In the genomic region with DNA sequence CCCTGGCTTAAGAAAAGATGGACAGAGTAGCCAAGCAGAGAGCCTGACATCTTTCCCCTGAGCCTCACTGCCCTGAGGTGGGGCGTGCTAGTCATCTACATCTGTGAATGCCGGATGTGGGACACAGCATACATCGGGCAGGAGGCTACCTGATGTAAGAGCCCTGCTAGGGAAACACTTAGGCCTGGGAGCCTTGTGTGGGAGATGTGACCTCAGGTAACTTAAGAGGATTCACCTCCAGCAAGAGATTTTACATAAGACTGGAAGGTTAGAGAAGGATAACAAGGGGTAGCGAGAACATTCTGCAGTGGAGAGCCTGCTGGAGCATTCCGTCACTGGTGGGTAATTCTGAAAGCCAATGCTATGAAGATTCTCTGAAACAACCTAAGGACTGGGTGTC, we compare ENCODE assay signal across 14 mouse cellular contexts.
DNase-seq lines count a peak whose midpoint lies in the region; ATAC-seq and TF ChIP-seq lines count a peak whose summit lies in the region.
"Had no signal": no experiment of that assay in that cellular context is flagged by ENCODE, and none has a peak within 500 bp of the region (broad histone marks: within the 10 kb centered on the region; RNA-seq: fewer than 3 reads in every experiment).

No protein-coding gene starts in this region.

- DNase-seq in left cerebral cortex, adult 2 months (ENCODE audit: extremely low spot score in 1 of 2, low spot score in 2 of 2): no peak
- no peak for DNase-seq in left cerebral cortex, postnatal 14 days (ENCODE audit: low spot score in 2 of 2)
- no peak for DNase-seq in limb, embryonic 10.5 days (ENCODE audit: low spot score)
- DNase-seq in embryo, embryonic 10 days (ENCODE audit: low spot score): no peak
- DNase-seq in adrenal gland, postnatal 25 days: no peak
- DNase-seq in cerebellum, postnatal 14 days: no peak
- DNase-seq: adrenal gland, postnatal 36 days; cerebellum, adult 11-12 months; gastrocnemius, postnatal 10 days; kidney, adult 8-10 months; liver, embryonic 13.5 days had no signal

- peak overlapping the region; percentile 53 for H3K27ac ChIP-seq in left cerebral cortex, adult 2 months
- H3K27ac ChIP-seq in forebrain, embryonic 13.5 days: peak overlapping the region; percentile 94
- H3K27ac ChIP-seq in limb, embryonic 10.5 days: peak overlapping the region; percentile 70; the same call in 1 of the 2 replicates
- peak overlapping the region; percentile 66 for H3K27ac ChIP-seq in neural tube, embryonic 14.5 days (ENCODE audit: low read depth, low read length)
- H3K27ac ChIP-seq: heart, embryonic 15.5 days; liver, embryonic 13.5 days had no signal

- TF ChIP-seq CTCF in left cerebral cortex, adult 2 months (IDR thresholded peaks at IDR 0.05): no peak

- H3K27me3 ChIP-seq in forebrain, embryonic 13.5 days: no peaks in the 10 kb centered on the region
- 0 out of 2 replicates have a peak, but pooled peaks cover 7% of the 10 kb centered on the region for H3K27me3 ChIP-seq in limb, embryonic 10.5 days (ENCODE audit: low read depth, poor library complexity, severe bottlenecking)
- H3K27me3 ChIP-seq in neural tube, embryonic 14.5 days (ENCODE audit: control insufficient read depth, insufficient read depth, low read length): no peaks in the 10 kb centered on the region
- H3K27me3 ChIP-seq: heart, embryonic 15.5 days; liver, embryonic 13.5 days had no signal

- peak overlapping the region; percentile 47 for H3K4me2 ChIP-seq in forebrain, embryonic 13.5 days
- H3K4me2 ChIP-seq in neural tube, embryonic 14.5 days (ENCODE audit: low read depth, low read length): no peak overlapping the region
- H3K4me2 ChIP-seq: heart, embryonic 15.5 days; liver, embryonic 13.5 days had no signal

- no peak for ATAC-seq in forebrain, embryonic 13.5 days
- no peak for ATAC-seq in neural tube, embryonic 14.5 days (ENCODE audit: low read depth)

- intact Hi-C loops in left cerebral cortex, adult 2 months (cut with DNase I): loop anchor here (5.0 kb wide), 1 partner anchor 225 kb away; no protein-coding TSS in a partner anchor
- intact Hi-C loops in left cerebral cortex, postnatal 14 days (cut with DNase I): loop anchor here (5.0 kb wide), 1 partner anchor 70 kb away; the partner anchor contains the start of gene Chst15

- H3K36me3 ChIP-seq in forebrain, embryonic 13.5 days (ENCODE audit: poor library complexity, severe bottlenecking): peaks cover 15% of the 10 kb centered on the region
- H3K36me3 ChIP-seq in limb, embryonic 10.5 days: peaks cover 4% of the 10 kb centered on the region; the same call in 1 of the 2 replicates
- H3K36me3 ChIP-seq in neural tube, embryonic 14.5 days (ENCODE audit: control insufficient read depth, insufficient read depth, low read length): no peaks in the 10 kb centered on the region
- H3K36me3 ChIP-seq: heart, embryonic 15.5 days had no signal

- no peak overlapping the region for H3K4me3 ChIP-seq in left cerebral cortex, adult 2 months
- no peak overlapping the region for H3K4me3 ChIP-seq in forebrain, embryonic 13.5 days
- H3K4me3 ChIP-seq in limb, embryonic 10.5 days: no peak overlapping the region
- no peak overlapping the region for H3K4me3 ChIP-seq in neural tube, embryonic 14.5 days (ENCODE audit: low read depth, low read length)
- H3K4me3 ChIP-seq: heart, embryonic 15.5 days; liver, embryonic 13.5 days had no signal

- H3K4me1 ChIP-seq in forebrain, embryonic 13.5 days: peaks cover 41% of the 10 kb centered on the region
- H3K4me1 ChIP-seq in limb, embryonic 10.5 days: peaks cover 36% of the 10 kb centered on the region
- peaks cover 22% of the 10 kb centered on the region for H3K4me1 ChIP-seq in neural tube, embryonic 14.5 days (ENCODE audit: control insufficient read depth, insufficient read depth, low read length)
- H3K4me1 ChIP-seq: heart, embryonic 15.5 days had no signal

- 42% methylated on average over 5 of the region's 5 CpGs for WGBS in forebrain, embryonic 13.5 days
- WGBS in limb, embryonic 10.5 days: 76% methylated on average over 5 of the region's 5 CpGs
- 33% methylated on average over 5 of the region's 5 CpGs for WGBS in neural tube, embryonic 14.5 days

- H3K9me3 ChIP-seq in forebrain, embryonic 13.5 days (replicated peaks): no peaks in the 10 kb centered on the region
- H3K9me3 ChIP-seq in limb, embryonic 10.5 days (replicated peaks): no peaks in the 10 kb centered on the region
- H3K9me3 ChIP-seq in neural tube, embryonic 14.5 days (ENCODE audit: control insufficient read depth, low read length): no peaks in the 10 kb centered on the region
- H3K9me3 ChIP-seq: heart, embryonic 15.5 days; liver, embryonic 13.5 days had no signal

- peak overlapping the region; percentile 37 for H3K9ac ChIP-seq in forebrain, embryonic 13.5 days
- H3K9ac ChIP-seq in neural tube, embryonic 14.5 days (replicated peaks; ENCODE audit: low read depth, low read length): no peak overlapping the region
- H3K9ac ChIP-seq: heart, embryonic 15.5 days; liver, embryonic 13.5 days had no signal
